Mouse (Mus musculus) CH12.LX (cell line): ENCODE measurements at regions not wholly inside any gene's neighbourhood (a gene's known extent, or its start where the extent isn't known, plus 50 kb on each side); places are given as distances from the start of the nearest gene placed in this dataset.

Experiments used
- DNase-seq: peaks from one replicate; pipeline ENCODE4 v3.0.0-alpha.2; 2013; ENCODE audit errors: extremely low read depth
- H3K27ac ChIP-seq: 2 replicates; pipeline ENCODE4 v1.5.1; 2012; ENCODE audit warnings: low read depth, mild to moderate bottlenecking, control low read depth, moderate library complexity; ENCODE audit not compliant: insufficient read depth
- H3K27me3 ChIP-seq: replicated peaks from 2 replicates; pipeline ENCODE3; 2012; ENCODE audit warnings: inconsistent platforms
- H3K36me3 ChIP-seq, 2 experiments: replicated peaks in 1 of 2; 2 replicates each; pipeline versions ENCODE3 to v1.6.1; 2012; ENCODE audit warnings: inconsistent platforms in 1 of 2, low read length in 1 of 2, mild to moderate bottlenecking in 1 of 2, mixed read lengths in 1 of 2, moderate library complexity in 1 of 2; ENCODE audit not compliant: control insufficient read depth in 1 of 2, insufficient read depth in 1 of 2
- H3K4me1 ChIP-seq, 2 experiments: 2 replicates each; pipeline ENCODE4 v1.6.1; 2012; ENCODE audit warnings: inconsistent platforms in 1 of 2, moderate library complexity in 1 of 2; ENCODE audit not compliant: insufficient read depth in 2 of 2, control insufficient read depth in 1 of 2
- H3K4me2 ChIP-seq: 2 replicates; pipeline ENCODE4 v1.6.1; 2012; ENCODE audit warnings: low read depth, mild to moderate bottlenecking, control low read depth; ENCODE audit not compliant: poor library complexity, insufficient read depth, severe bottlenecking
- H3K4me3 ChIP-seq, 3 experiments: fragments of 150-350 bp in 1 of 3; sonication (generic) in 1 of 3; replicated peaks in 1 of 3; 2 replicates each; pipeline versions ENCODE3 to v1.5.1; 2011 to 2012; ENCODE audit warnings: low read depth in 2 of 3, low read length in 2 of 3, mild to moderate bottlenecking in 2 of 3, moderate library complexity in 2 of 3, control low read depth in 1 of 3, improper control_type of control experiment in 1 of 3, inconsistent platforms in 1 of 3, mixed read lengths in 1 of 3; ENCODE audit not compliant: poor library complexity in 1 of 3
- H3K79me2 ChIP-seq: replicated peaks from 2 replicates; pipeline ENCODE4 v1.6.1; 2012; ENCODE audit warnings: mild to moderate bottlenecking, moderate library complexity; ENCODE audit not compliant: control insufficient read depth, poor library complexity, insufficient read depth, severe bottlenecking; ENCODE audit errors: extremely low read depth
- H3K9ac ChIP-seq: 2 replicates; pipeline ENCODE4 v1.6.1; 2012; ENCODE audit warnings: low read depth, mild to moderate bottlenecking, control low read depth, moderate library complexity; ENCODE audit not compliant: insufficient read depth
- H3K9me3 ChIP-seq: replicated peaks from 2 replicates; pipeline ENCODE3; 2012; ENCODE audit warnings: low read length, inconsistent platforms, mixed read lengths
- BHLHE40 ChIP-seq: IDR thresholded peaks from 2 replicates; pipeline ENCODE4 v1.6.1; 2011; ENCODE audit warnings: mild to moderate bottlenecking, low read depth, low read length, improper control_type of control experiment
- CHD1 ChIP-seq: IDR thresholded peaks from 2 replicates; pipeline ENCODE4 v1.6.1; 2012; ENCODE audit warnings: low read depth, low read length, improper control_type of control experiment, inconsistent platforms
- CHD2 ChIP-seq: IDR thresholded peaks from 2 replicates; pipeline ENCODE4 v1.6.1; 2011; ENCODE audit warnings: low read length, improper control_type of control experiment
- CTCF ChIP-seq, 2 experiments: IDR thresholded peaks in 1 of 2; conservative IDR thresholded peaks in 1 of 2; 2 replicates each; pipeline ENCODE4 v1.5.1; 2011 to 2012; ENCODE audit warnings: low read depth in 2 of 2, low read length in 2 of 2, improper control_type of control experiment in 1 of 2, inconsistent platforms in 1 of 2, mild to moderate bottlenecking in 1 of 2, moderate library complexity in 1 of 2
- E2F4 ChIP-seq: IDR thresholded peaks from 2 replicates; pipeline ENCODE4 v1.6.1; 2011; ENCODE audit warnings: low read depth, low read length, improper control_type of control experiment; ENCODE audit not compliant: insufficient replicate concordance
- ELF1 ChIP-seq: IDR thresholded peaks from 2 replicates; pipeline ENCODE4 v1.6.1; 2014; ENCODE audit warnings: low read depth, mild to moderate bottlenecking, inconsistent platforms, low read length, improper control_type of control experiment
- EP300 ChIP-seq: IDR thresholded peaks from 2 replicates; pipeline ENCODE4 v1.6.1; 2011; ENCODE audit warnings: low read length, improper control_type of control experiment
- ETS1 ChIP-seq: conservative IDR thresholded peaks from 2 replicates; pipeline ENCODE4 v1.6.1; 2012; ENCODE audit warnings: low read depth, mild to moderate bottlenecking, inconsistent platforms, low read length, improper control_type of control experiment, moderate library complexity
- HCFC1 ChIP-seq: IDR thresholded peaks from 2 replicates; pipeline ENCODE4 v1.6.1; 2012; ENCODE audit warnings: low read depth, mild to moderate bottlenecking, inconsistent platforms, low read length, improper control_type of control experiment
- IRF4 ChIP-seq: IDR thresholded peaks from 2 replicates; pipeline ENCODE4 v1.6.1; 2014; ENCODE audit warnings: low read depth, mild to moderate bottlenecking, inconsistent platforms, low read length, improper control_type of control experiment
- JUN ChIP-seq: IDR thresholded peaks from 2 replicates; pipeline ENCODE4 v1.6.1; 2011; ENCODE audit warnings: low read depth, mild to moderate bottlenecking, low read length, improper control_type of control experiment, moderate library complexity; ENCODE audit not compliant: insufficient read depth
- JUND ChIP-seq: conservative IDR thresholded peaks from 2 replicates; pipeline ENCODE4 v1.6.1; 2011; ENCODE audit warnings: low read depth, low read length, improper control_type of control experiment
- KAT2A ChIP-seq: IDR thresholded peaks from 2 replicates; pipeline ENCODE4 v1.6.1; 2012; ENCODE audit warnings: low read length, improper control_type of control experiment, inconsistent platforms; ENCODE audit not compliant: insufficient replicate concordance
- MAFK ChIP-seq: IDR thresholded peaks from 2 replicates; pipeline ENCODE4 v1.6.1; 2011; ENCODE audit warnings: low read length, improper control_type of control experiment; ENCODE audit not compliant: insufficient replicate concordance
- MAX ChIP-seq: IDR thresholded peaks from 2 replicates; pipeline ENCODE4 v1.6.1; 2011; ENCODE audit warnings: low read length, improper control_type of control experiment
- MEF2A ChIP-seq: IDR thresholded peaks from 2 replicates; pipeline ENCODE4 v1.6.1; 2014; ENCODE audit warnings: low read depth, mild to moderate bottlenecking, inconsistent platforms, low read length, improper control_type of control experiment, borderline replicate concordance
- MXI1 ChIP-seq: IDR thresholded peaks from 2 replicates; pipeline ENCODE4 v1.6.1; 2011; ENCODE audit warnings: mild to moderate bottlenecking, low read depth, low read length, improper control_type of control experiment
- MYC ChIP-seq: IDR thresholded peaks from 2 replicates; pipeline ENCODE4 v1.6.1; 2011; ENCODE audit warnings: low read depth, mild to moderate bottlenecking, improper control_type of control experiment, low read length
- NELFE ChIP-seq: IDR thresholded peaks from 2 replicates; pipeline ENCODE4 v1.6.1; 2011; ENCODE audit warnings: low read depth, low read length, improper control_type of control experiment
- NRF1 ChIP-seq: IDR thresholded peaks from 2 replicates; pipeline ENCODE4 v1.6.1; 2014; ENCODE audit warnings: low read depth, mild to moderate bottlenecking, inconsistent platforms, low read length, improper control_type of control experiment, moderate library complexity
- PAX5 ChIP-seq: IDR thresholded peaks from 2 replicates; pipeline ENCODE4 v1.6.1; 2012; ENCODE audit warnings: low read length, inconsistent platforms, mixed read lengths
- POLR2A ChIP-seq: IDR thresholded peaks from 2 replicates; pipeline ENCODE4 v1.6.1; 2011; ENCODE audit warnings: low read depth, mild to moderate bottlenecking, improper control_type of control experiment, low read length
- POLR2AphosphoS2 ChIP-seq: IDR thresholded peaks from 2 replicates; pipeline ENCODE4 v1.6.1; 2011; ENCODE audit warnings: low read depth, low read length, improper control_type of control experiment
- RAD21 ChIP-seq: IDR thresholded peaks from 2 replicates; pipeline ENCODE4 v1.6.1; 2011; ENCODE audit warnings: low read depth, mild to moderate bottlenecking, low read length, improper control_type of control experiment, moderate library complexity
- RCOR1 ChIP-seq: conservative IDR thresholded peaks from 2 replicates; pipeline ENCODE4 v1.6.1; 2012; ENCODE audit warnings: low read depth, mild to moderate bottlenecking, inconsistent platforms, low read length, improper control_type of control experiment
- SIN3A ChIP-seq: IDR thresholded peaks from 2 replicates; pipeline ENCODE4 v1.6.1; 2012; ENCODE audit warnings: low read length, improper control_type of control experiment, inconsistent platforms
- SMC3 ChIP-seq: IDR thresholded peaks from 2 replicates; pipeline ENCODE4 v1.6.1; 2011; ENCODE audit warnings: low read depth, low read length, improper control_type of control experiment
- TCF12 ChIP-seq: IDR thresholded peaks from 2 replicates; pipeline ENCODE4 v1.6.1; 2014; ENCODE audit warnings: low read depth, mild to moderate bottlenecking, inconsistent platforms, low read length, improper control_type of control experiment
- USF2 ChIP-seq: conservative IDR thresholded peaks from 2 replicates; pipeline ENCODE4 v1.6.1; 2011; ENCODE audit warnings: low read depth, low read length, improper control_type of control experiment
- ZC3H11A ChIP-seq: IDR thresholded peaks from 2 replicates; pipeline ENCODE4 v1.6.1; 2012; ENCODE audit warnings: low read depth, mild to moderate bottlenecking, inconsistent platforms, low read length, improper control_type of control experiment
- ZMIZ1 ChIP-seq: IDR thresholded peaks from 2 replicates; pipeline ENCODE4 v1.6.1; 2012; ENCODE audit warnings: low read depth, mild to moderate bottlenecking, inconsistent platforms, low read length, improper control_type of control experiment
- ZNF384 ChIP-seq: IDR thresholded peaks from 2 replicates; pipeline ENCODE4 v1.6.1; 2012; ENCODE audit warnings: low read depth, low read length, improper control_type of control experiment, inconsistent platforms
- dilution Hi-C: fragments of 300-500 bp; cut with MboI; formaldehyde crosslinking; loops from 2 replicates; pipeline ENCODE4 v1.14.3; 2020; ENCODE audit warnings: low sequenced_read_pairs; ENCODE audit not compliant: extremely low pct_unique_long_range_greater_than_20kb, extremely low pct_ligation_motif_present
- in situ Hi-C: fragments of 300-500 bp; cut with MboI; formaldehyde crosslinking; loops from 3 replicates; pipeline ENCODE4 v1.14.3; 2019; ENCODE audit warnings: low sequenced_read_pairs, low pct_ligation_motif_present, low pct_unique_long_range_greater_than_20kb, mixed read lengths

DNA sequence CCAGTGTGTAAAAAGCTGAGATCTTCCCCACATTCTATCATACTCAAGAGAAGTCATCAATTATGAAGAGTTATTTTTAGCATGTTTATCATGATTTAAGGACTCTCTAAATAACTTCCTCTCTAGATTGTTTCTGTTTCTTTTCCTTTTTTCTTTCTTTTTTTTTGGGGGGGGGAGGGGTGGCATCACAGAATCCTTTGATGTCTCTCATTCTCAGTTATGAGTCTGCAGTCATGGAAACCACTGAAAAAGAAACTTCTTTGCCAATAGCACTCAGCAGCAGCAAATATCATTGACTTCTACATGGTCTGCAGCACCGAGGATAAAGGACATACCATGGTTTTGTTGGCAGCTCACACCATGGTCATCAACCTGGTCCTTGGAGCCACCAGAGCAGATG is 654.8 kb upstream of the Cntn5 start:
- TF ChIP-seq MXI1 (no peak), IRF4 (no peak), JUN (no peak), ZNF384 (0 out of 2 replicates have a peak, but pooled peaks have one; percentile 57), MEF2A (no peak), MYC (no peak)
- H3K4me2 ChIP-seq = no peak overlapping the region
- no peaks in the 10 kb centered on the region for H3K9me3 ChIP-seq
- no peak overlapping the region for H3K27ac ChIP-seq
- no peaks in the 10 kb centered on the region for H3K4me1 ChIP-seq
- no peak overlapping the region for H3K9ac ChIP-seq
- dilution Hi-C loops (no loop called here), in situ Hi-C loops (no loop called here)
- no peaks in the 10 kb centered on the region for H3K79me2 ChIP-seq
- H3K36me3 ChIP-seq = no peaks in the 10 kb centered on the region
- H3K27me3 ChIP-seq = no peaks in the 10 kb centered on the region
- no peak for DNase-seq
- no peak overlapping the region for H3K4me3 ChIP-seq

DNA sequence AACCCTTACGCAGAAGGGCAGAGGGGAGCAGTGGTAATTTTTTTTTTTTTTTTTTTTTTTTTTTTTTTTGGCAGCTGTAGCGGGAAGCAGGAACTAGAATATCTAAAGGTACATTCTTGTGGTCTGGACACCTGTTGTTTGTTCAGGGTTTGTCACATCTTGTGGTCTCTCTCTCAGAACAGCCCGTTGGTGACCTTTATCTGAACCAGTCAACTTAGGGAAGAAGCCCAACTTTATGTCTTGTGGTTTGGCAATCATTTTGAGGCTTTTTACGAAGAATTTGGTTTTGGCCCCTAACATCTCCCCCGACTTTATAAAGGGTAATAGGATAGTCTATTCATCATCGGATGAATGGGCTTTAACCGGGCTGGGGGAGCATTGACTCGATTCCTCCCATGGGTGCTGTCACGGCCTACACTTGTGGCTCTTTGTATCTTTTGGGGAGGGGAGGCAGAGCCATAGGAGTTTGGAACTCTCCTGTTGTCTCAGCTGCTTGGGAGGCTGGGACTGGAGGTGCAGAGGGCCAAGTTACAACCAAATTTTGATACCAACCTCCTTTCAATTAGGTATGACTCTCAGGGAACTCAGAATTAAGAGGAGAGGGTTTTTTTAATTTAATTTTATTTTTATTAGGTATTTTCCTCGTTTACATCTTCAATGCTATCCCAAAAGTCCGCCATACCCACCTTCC is 609.4 kb upstream of the Cntn5 start:
- Histone ChIP-seq H3K36me3 (no peaks in the 10 kb centered on the region), H3K9ac (no peak overlapping the region), H3K27me3 (no peaks in the 10 kb centered on the region), H3K9me3 (no peaks in the 10 kb centered on the region), H3K4me3 (no peak overlapping the region), H3K79me2 (no peaks in the 10 kb centered on the region), H3K4me1 (peaks cover 0 to 6% of the 10 kb centered on the region in 2 experiments; a peak in 2 of 4 replicates), H3K4me2 (peak overlapping the region; percentile 31; the same call in 1 of the 2 replicates), H3K27ac (peak overlapping the region; percentile 11; the same call in 1 of the 2 replicates)
- peak; percentile 77 for DNase-seq
- in situ Hi-C loops = no loop called here
- dilution Hi-C loops = no loop called here
- peak; percentile 63; the same call in 1 of the 2 replicates for TF ChIP-seq MEF2A
- TF ChIP-seq ELF1 = peak; percentile 37; the same call in 1 of the 2 replicates
- no peak for TF ChIP-seq PAX5
- TF ChIP-seq TCF12 = peak; percentile 90
- no peak for TF ChIP-seq SIN3A
- TF ChIP-seq CTCF (conservative IDR thresholded peaks at IDR 0.05 in 1 of 2, IDR thresholded peaks at IDR 0.05 in 1 of 2; ENCODE audit: low read depth in 2 of 2, low read length in 2 of 2) = no peak
- no peak for TF ChIP-seq NELFE
- TF ChIP-seq IRF4 = peak; percentile 52; the same call in 1 of the 2 replicates
- no peak for TF ChIP-seq SMC3
- TF ChIP-seq CHD2 = peak; percentile 63; the same call in 1 of the 2 replicates
- TF ChIP-seq MYC = no peak
- TF ChIP-seq MAX = no peak
- no peak for TF ChIP-seq NRF1
- TF ChIP-seq USF2 = no peak
- TF ChIP-seq JUND = peak; percentile 58
- TF ChIP-seq POLR2A = no peak
- no peak for TF ChIP-seq MXI1
- peak; percentile 47 for TF ChIP-seq BHLHE40
- peak; percentile 61 for TF ChIP-seq RCOR1
- no peak for TF ChIP-seq ZMIZ1
- TF ChIP-seq ETS1 = peak; percentile 61
- no peak for TF ChIP-seq POLR2AphosphoS2
- no peak for TF ChIP-seq CHD1
- TF ChIP-seq ZC3H11A = no peak
- TF ChIP-seq HCFC1 = no peak
- 0 out of 2 replicates have a peak, but pooled peaks have one; percentile 37 for TF ChIP-seq MAFK
- no peak for TF ChIP-seq KAT2A
- no peak for TF ChIP-seq JUN
- peak; percentile 92 for TF ChIP-seq EP300
- no peak for TF ChIP-seq E2F4
- TF ChIP-seq RAD21 = no peak
